Mouse (Mus musculus) stomach, postnatal 0 days (tissue): ENCODE measurements around the gene Hace1. TPM values are rescaled to one million over a fixed set of nuclear protein-coding genes. Genes with fewer than 3 reads are reported as not detected.
"Not testable (repeated sequence)": the region's sequence is repeated elsewhere in the genome, so short reads cannot be mapped to it uniquely, and the experiment has no call there.

Source experiments
- ATAC-seq: fragments of 200-750 bp; cut with Nextera tagmentation; 2 replicates; pipeline ENCODE4 v1.8.0; 2017; ENCODE audit not compliant: low FRiP score, low TSS enrichment
- DNase-seq: peaks from one replicate; pipeline ENCODE4 v3.0.0-alpha.2; 2016; ENCODE audit warnings: low spot score
- H3K27ac ChIP-seq: fragments of 300-500 bp; sonication (generic); replicated peaks from 2 replicates; pipeline ENCODE4 v1.5.1; 2014; ENCODE audit warnings: mild to moderate bottlenecking, control low read depth
- H3K27me3 ChIP-seq: fragments of 300-500 bp; sonication (generic); 2 replicates; pipeline ENCODE4 v1.6.1; 2014; ENCODE audit warnings: low read length; ENCODE audit not compliant: control insufficient read depth, insufficient read depth
- H3K36me3 ChIP-seq: fragments of 300-500 bp; sonication (generic); 2 replicates; pipeline ENCODE4 v1.6.1; 2014; ENCODE audit warnings: low read length, mixed read lengths; ENCODE audit not compliant: control insufficient read depth, insufficient read depth
- H3K4me1 ChIP-seq: fragments of 300-500 bp; sonication (generic); replicated peaks from 2 replicates; pipeline ENCODE4 v1.6.1; 2014; ENCODE audit warnings: antibody characterized with exemption; ENCODE audit not compliant: control insufficient read depth, insufficient read depth
- H3K4me2 ChIP-seq: fragments of 300-500 bp; sonication (generic); replicated peaks from 2 replicates; pipeline ENCODE4 v1.6.1; 2014; ENCODE audit warnings: low read depth, mild to moderate bottlenecking, control low read depth, moderate library complexity
- H3K4me3 ChIP-seq: fragments of 300-500 bp; sonication (generic); 2 replicates; pipeline ENCODE4 v1.5.1; 2014; ENCODE audit warnings: low read depth, low read length, control low read depth
- H3K9ac ChIP-seq: fragments of 300-500 bp; sonication (generic); 2 replicates; pipeline ENCODE4 v1.6.1; 2014; ENCODE audit warnings: mild to moderate bottlenecking, low read length, control low read depth, mixed read lengths
- H3K9me3 ChIP-seq: fragments of 300-500 bp; sonication (generic); 2 replicates; pipeline ENCODE4 v1.6.1; 2016; ENCODE audit warnings: low read length; ENCODE audit not compliant: control insufficient read depth
- CTCF ChIP-seq: IDR thresholded peaks from 2 replicates; pipeline ENCODE4 v1.5.1; 2016; ENCODE audit warnings: antibody characterized with exemption, low read depth, mild to moderate bottlenecking, moderate library complexity
- EP300 ChIP-seq: optimal IDR thresholded peaks from 2 replicates; pipeline ENCODE3; 2016; ENCODE audit warnings: antibody characterized with exemption
- WGBS: fragments of 180-500 bp; shearing (Covaris S2); extraction: QIAGEN DNeasy Blood & Tissue Kit; methylation state at CpG from one replicate; pipeline ENCODE4 v1.1.7; 2014; 5-methylcytosine and 5-hydroxymethylcytosine counted together
- polyA plus RNA-seq: library from polyadenylated mRNA; unstranded; fragments of >200 nt; fragmentation: Nextera tagmentation; extraction: Ambion mirVana; gene quantifications from 2 replicates; pipeline ENCODE4 v1.2.1, GENCODE M21; 2015

The Hace1 gene
- polyA plus RNA-seq = 13.6 and 13.7 TPM in 2 replicates

GRCm38 (mm10) chr10:45577731-45578297 is at the start of gene Hace1:
Gene Hace1 (plus strand): TSS chr10:45577829.
- Histone ChIP-seq H3K4me1 (no peaks in the 10 kb centered on the region), H3K4me2 (peak within 1 kb of the TSS; percentile 68), H3K4me3 (peak within 1 kb of the TSS; percentile 90), H3K27ac (peak within 1 kb of the TSS; percentile 92), H3K27me3 (no peaks in the 10 kb centered on the region), H3K36me3 (no peaks in the 10 kb centered on the region), H3K9me3 (no peaks in the 10 kb centered on the region), H3K9ac (peak within 1 kb of the TSS; percentile 87)
- TF ChIP-seq EP300 (no peak), CTCF (no peak)
- peak; percentile 93 for ATAC-seq
- DNase-seq = peak; percentile 85
- under 1% methylated on average over 50 of the region's 79 CpGs for WGBS

GRCm38 (mm10) chr10:45537334-45537733 is 40.3 kb upstream of the Hace1 start:
- not testable (repeated sequence) for ATAC-seq, H3K4me1 ChIP-seq, DNase-seq, H3K27ac ChIP-seq, H3K27me3 ChIP-seq, H3K9me3 ChIP-seq, H3K9ac ChIP-seq, H3K36me3 ChIP-seq, H3K4me2 ChIP-seq, H3K4me3 ChIP-seq
- WGBS = 94% methylated on average over 16 of the region's 16 CpGs

- Histone ChIP-seq H3K4me1 (no peaks in the 10 kb centered on the region), H3K27me3 (no peaks in the 10 kb centered on the region), H3K9me3 (no peaks in the 10 kb centered on the region), H3K4me3 (no peak overlapping the region), H3K9ac (no peak overlapping the region), H3K4me2 (no peak overlapping the region), H3K36me3 (no peaks in the 10 kb centered on the region), H3K27ac (no peak overlapping the region)
- ATAC-seq = no peak
- DNase-seq = no peak
- WGBS = 62% methylated on average over 2 of the region's 2 CpGs
- TF ChIP-seq CTCF (no peak), EP300 (no peak)
These were observed 34.9 kb upstream of the Hace1 start for GRCm38 (mm10) chr10:45542726-45543125.

GRCm38 (mm10) chr10:45546799-45547198 is 30.8 kb upstream of the Hace1 start:
- no peaks in the 10 kb centered on the region for H3K9me3 ChIP-seq
- DNase-seq (peak; percentile 60), ATAC-seq (no peak)
- no peaks in the 10 kb centered on the region for H3K4me1 ChIP-seq
- H3K27me3 ChIP-seq = no peaks in the 10 kb centered on the region
- WGBS = 37% methylated on average over 7 of the region's 7 CpGs
- TF ChIP-seq CTCF (no peak), EP300 (no peak)
- H3K9ac ChIP-seq = no peak overlapping the region
- no peak overlapping the region for H3K4me2 ChIP-seq
- no peaks in the 10 kb centered on the region for H3K36me3 ChIP-seq
- H3K27ac ChIP-seq = no peak overlapping the region
- H3K4me3 ChIP-seq = no peak overlapping the region

- Histone ChIP-seq H3K4me2 (peak overlapping the region; percentile 68), H3K27ac (peak overlapping the region; percentile 92), H3K9ac (peak overlapping the region; percentile 87), H3K4me1 (no peaks in the 10 kb centered on the region), H3K9me3 (no peaks in the 10 kb centered on the region), H3K27me3 (no peaks in the 10 kb centered on the region), H3K4me3 (peak overlapping the region; percentile 90), H3K36me3 (no peaks in the 10 kb centered on the region)
- TF ChIP-seq EP300 (no peak), CTCF (no peak)
- no peak for DNase-seq
- peak; percentile 78 for ATAC-seq
- 2% methylated on average over 22 of the region's 23 CpGs for WGBS
These were observed 731 bp downstream of the Hace1 start for GRCm38 (mm10) chr10:45578298-45578821.

GRCm38 (mm10) chr10:45583310-45583709 is 5.7 kb downstream of the Hace1 start:
- Histone ChIP-seq H3K4me2 (no peak overlapping the region), H3K9me3 (no peaks in the 10 kb centered on the region), H3K4me1 (no peaks in the 10 kb centered on the region), H3K36me3 (no peaks in the 10 kb centered on the region), H3K27ac (no peak overlapping the region), H3K27me3 (no peaks in the 10 kb centered on the region), H3K4me3 (no peak overlapping the region), H3K9ac (no peak overlapping the region)
- WGBS = 68% methylated on average over 1 of the region's 1 CpGs
- DNase-seq (no peak), ATAC-seq (no peak)
- no peak for TF ChIP-seq CTCF
- no peak for TF ChIP-seq EP300
